Mouse (Mus musculus): Measurements from ENCODE around the gene Tmem19. TPM values are rescaled to one million over a fixed set of nuclear protein-coding genes. Genes with fewer than 3 reads are reported as not detected.

Gene Tmem19
- 10 to 100 TPM; 34.4 to 38.2 TPM for total RNA-seq (2021)
- long read RNA-seq, experiment 1, transcript Tmem19-204 (6 exons, 3,084 nt): major isoform, 13 of 47 reads
- long read RNA-seq, experiment 1, transcript Tmem19-201 (7 exons, 3,012 nt): major isoform, 13 of 47 reads
- long read RNA-seq, experiment 1, partial matches to known transcripts: 2 of 47 reads
- long read RNA-seq, experiment 1, other reads (novel, unspliced or antisense): 18 of 47 reads
- long read RNA-seq, experiment 2, transcript Tmem19-201 (7 exons, 3,012 nt): major isoform, 9 of 24 reads
- long read RNA-seq, experiment 2, transcript Tmem19-204 (6 exons, 3,084 nt): minor isoform, 6 of 24 reads
- long read RNA-seq, experiment 2, partial matches to known transcripts: 1 of 24 reads
- long read RNA-seq, experiment 2, other reads (novel, unspliced or antisense): 8 of 24 reads

DNA sequence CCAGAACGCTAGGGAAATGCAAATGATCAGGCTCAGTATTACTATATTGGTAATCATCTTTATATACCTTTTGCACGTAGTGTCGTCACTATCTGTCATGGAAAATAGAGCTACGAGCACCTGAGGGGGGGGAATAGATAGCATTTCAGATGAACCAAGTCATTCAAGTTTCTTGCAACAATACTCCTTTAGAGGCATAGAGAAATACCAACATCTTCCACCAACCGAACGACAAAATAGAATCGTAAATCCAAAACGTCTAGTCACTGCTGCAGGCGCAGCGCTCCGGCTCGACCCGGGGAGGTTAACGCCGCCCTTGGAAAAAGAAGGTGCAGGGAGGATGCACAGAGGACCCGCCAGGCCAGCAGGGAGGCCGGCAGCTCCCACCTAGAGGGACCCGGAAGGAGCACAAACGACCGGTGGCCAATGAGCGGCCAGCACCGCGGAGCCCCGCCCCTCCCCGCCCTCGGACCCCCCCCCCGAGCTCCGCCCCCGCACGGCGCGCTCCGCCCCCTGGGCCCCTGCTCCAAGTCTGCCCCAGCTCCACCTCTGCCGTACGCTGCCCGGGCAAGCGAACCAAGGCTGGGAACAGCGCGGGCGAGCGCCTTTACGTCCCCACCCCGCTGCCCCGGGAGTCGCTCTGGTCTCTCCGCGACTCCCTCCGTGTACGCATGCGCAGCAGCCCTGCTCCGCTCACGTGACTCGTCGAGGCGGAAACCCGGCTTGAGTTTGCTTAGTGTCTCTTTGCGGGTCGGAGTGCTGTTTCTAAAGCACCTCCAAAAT lies at the start of gene Tmem19:
Gene Tmem19 (minus strand): TSS at position 662 of the 783 bp plus-strand sequence.
- DNase-seq (ENCODE audit: low spot score in 2 of 2): peak; percentile 94 to 95

DNA sequence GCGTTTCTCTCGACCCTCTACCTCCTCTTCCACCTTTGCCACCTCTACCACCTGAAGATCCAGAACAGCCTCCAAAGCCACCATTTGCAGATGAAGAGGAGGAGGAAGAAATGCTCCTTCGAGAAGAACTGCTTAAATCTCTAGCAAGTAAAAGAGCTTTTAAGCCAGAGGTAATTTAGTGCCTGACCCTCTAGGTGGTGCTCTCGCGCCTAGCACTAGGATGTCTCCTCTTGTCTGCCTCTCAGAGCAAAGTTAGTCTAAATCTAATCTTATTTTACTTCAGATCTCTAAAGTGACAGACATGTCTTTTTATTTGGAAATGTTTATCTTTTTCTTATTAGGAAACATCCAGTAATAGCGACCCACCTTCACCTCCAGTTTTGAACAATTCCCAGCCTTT lies 44.1 kb upstream of the Tmem19 start:
- DNase-seq (ENCODE audit: low spot score in 2 of 2): peak; percentile 60 to 66

DNA sequence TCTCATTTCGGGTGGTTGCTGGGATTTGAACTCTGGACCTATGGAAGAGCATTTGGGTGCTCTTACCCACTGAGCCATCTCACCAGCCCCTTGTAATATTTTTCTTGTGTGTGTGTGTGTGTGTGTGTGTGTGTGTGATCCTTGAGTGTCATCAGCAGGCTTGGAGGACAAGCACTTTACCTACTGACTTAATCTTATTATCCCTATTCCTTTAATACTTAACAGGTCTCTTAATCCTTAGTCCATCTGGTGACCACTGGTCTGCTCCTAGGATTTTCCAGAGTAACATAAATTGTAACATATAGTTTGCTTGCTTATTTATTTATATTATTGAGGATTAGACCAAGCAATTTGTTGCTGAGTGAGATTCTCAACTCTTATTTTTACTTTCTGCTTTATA lies 29.6 kb upstream of the Tmem19 start:
- no peak for DNase-seq (ENCODE audit: low spot score in 2 of 2)

DNA sequence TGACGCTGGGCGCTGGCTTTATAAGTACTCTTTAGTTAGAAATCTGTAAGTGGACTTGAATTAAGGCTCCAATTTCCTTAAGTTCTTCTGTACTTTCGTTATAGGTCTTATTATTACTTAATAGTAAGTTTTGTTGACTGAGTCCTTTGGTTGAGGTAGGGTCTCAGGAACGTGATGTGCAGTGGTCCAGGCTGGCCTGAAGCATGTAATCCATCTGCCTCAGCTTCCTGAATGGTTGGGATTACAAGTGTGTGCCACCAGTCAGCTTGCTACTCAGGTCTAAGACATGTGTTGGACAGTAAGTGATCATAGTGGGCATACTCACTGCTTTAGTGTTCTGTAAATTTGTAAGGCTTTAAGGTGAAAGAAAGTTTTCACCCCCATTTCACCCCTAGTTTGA lies 28.8 kb upstream of the Tmem19 start:
- no peak for DNase-seq (ENCODE audit: low spot score in 2 of 2)

DNA sequence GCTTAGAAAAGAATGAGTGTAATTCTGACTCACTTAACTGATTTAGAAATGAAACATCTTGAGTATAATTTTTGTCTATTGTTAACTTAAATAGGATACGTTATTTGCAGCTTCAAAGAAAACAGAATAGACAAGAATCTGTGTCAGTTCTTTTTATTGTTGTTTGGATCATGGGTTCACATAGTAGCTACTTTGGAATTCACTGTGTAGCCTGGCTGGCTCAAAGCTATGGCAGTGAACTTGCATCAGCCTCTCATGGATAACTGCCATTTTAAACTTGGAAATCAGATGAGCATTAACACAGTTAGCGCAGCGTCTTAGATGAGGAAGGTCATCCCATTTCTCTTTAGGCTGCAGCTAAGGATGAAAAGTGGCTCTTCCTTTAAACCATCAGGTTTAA lies 25.6 kb upstream of the Tmem19 start:
- DNase-seq (ENCODE audit: low spot score in 2 of 2): no peak

DNA sequence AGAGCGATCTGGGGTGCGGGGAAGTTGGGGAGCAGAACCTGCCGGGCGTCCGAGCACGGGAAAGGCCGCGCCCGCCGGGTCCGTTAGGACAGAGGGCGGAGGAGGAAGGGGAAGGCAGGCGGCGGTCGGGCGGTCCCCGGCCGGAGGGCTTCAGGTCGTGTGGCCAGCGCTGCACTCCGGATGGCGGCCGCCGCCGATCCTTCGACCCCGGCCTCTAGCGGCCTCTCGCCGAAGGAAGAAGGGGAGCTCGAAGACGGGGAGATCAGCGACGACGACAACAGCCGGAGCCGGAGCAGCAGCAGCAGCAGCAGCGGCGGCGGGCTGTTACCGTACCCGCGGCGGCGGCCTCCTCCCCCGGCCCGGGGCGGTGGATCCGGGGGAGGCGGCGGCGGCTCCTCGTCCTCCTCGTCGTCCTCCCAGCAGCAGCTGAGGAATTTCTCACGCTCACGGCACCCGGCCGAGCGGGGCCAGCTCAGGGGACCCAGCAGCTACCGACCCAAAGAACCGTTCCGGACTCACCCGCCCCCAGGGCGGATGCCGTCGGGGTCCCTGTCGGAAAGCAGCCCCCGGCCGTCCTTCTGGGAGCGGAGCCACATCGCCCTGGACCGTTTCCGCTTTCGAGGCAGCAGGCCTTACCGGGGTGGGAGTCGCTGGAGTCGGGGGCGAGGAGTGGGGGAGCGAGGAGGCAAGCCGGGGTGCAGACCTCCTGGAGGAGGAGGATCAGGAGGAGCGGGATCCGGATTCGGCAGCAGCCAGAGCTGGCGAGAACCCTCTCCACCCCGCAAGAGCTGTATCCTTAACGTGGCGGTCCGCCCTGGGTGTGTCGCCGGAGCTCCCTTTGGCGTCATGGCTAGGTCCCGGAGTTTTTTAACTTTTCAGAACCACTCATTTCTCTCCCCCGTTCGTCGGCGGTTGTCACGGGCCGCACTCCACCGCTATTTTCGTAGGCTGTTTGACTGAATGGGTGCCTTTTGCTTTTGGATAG lies 23.0 kb upstream of the Tmem19 start:
- DNase-seq (ENCODE audit: low spot score in 2 of 2): peak; percentile 32 to 36

DNA sequence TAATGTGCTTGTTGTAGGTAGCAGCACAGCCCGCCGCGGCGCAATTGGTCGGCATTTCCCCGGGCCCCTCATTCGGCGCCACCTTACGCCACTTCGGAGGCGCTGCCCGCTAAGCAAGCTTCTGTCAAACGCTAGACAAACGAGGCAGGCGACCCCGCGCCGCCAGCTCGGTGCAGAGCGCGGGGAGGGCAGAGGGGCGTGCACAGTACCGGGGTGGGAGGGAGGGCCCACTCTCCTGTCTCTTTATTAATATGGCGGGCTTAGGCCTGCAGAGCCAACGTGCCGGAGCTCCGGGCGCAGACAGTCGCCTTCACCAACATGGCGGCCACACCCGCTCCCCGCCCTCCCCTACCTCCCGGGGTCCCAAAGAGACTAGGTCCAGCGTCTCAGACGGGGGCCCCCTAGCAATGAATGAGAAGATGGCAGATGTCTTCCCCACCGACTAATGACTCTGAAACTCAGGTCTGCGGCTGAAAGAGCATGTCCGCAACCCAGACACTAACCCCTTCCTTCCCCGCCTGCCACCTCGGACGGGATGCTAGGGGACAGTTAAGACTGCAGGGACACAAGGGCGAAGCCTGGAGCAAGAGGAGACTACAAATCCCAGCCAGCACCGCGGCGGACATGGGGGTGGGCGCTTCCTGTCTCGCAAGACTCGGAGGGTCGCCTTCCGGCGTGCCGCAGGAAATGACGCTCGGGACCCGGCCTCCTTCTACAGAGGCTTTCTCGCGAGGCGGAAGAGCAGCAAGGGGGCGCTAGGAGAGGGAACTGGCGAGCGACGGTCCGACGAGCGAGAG lies 22.1 kb upstream of the Tmem19 start, which contains the start of the genes Thap2 and Zfc3h1:
Gene Thap2 (minus strand): TSS at position 223 of the 797 bp plus-strand sequence.
Gene Zfc3h1 (plus strand): TSS at position 739 of the 797 bp plus-strand sequence.
- peak; percentile 99 for DNase-seq (ENCODE audit: low spot score in 2 of 2)

DNA sequence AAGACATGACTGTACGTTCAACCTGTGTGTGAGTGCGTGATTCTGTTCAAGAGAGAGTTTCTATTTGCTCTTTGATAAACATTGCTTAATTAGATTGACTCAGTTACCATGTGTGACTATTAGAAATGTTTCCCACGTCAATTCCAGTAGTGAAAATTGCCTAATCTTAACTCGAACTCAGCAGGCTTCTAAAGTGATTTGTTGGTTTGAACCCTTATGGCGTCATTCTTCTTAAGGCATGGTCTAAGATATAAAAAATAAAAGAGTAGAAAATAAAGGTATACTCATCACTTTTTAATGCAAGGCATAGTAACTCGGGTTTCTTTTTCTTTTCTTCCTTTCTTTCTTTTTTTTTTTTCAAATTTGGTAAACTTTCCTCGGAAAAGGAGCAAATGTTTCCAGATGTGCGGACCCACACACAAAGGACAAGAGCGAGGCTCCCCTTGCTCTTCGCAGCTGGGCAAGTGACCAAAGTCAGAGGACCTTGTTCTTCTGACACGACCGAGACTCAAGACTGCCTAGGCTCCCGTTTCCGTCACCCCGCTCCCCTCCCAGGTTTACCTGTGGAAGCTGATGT lies 21.4 kb upstream of the Tmem19 start:
- no peak for DNase-seq (ENCODE audit: low spot score in 2 of 2)

DNA sequence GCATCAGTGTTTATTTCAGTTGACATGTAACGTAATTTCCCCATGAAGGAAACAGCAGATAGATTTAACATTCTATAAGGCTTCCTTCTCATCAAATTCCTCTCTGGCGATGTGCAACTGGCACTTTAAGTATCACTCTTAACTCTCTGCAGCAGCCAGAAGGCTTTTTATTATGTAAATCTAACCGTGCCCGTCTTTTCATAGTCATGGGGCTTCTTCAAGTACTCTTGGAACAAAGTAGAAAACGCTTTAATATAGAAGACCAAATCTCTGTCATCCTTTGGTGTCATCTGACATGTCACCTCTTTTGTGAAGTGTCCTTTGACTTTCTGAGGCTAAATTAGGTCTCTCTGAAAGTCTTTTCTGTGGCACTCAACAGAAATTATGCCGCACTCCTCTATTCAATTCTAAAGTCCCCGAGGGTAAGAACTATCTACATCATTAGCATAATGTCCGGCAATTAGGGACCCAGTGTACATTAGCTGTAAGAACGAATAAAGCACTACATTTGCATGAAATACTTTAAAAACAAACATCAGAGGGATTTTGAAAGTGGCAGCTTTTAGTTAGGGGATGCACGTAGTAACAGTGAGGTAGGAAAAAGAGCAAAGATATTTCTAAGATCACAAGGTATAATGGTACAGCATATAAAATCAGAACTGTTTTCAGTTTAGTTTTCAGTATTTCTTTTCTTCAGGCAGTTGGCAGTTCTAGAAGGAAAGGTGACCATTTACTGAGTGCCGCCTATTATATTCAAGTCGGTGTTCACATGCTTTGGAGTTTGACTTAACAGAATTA lies 20.7 kb upstream of the Tmem19 start:
- no peak for DNase-seq (ENCODE audit: low spot score in 2 of 2)

DNA sequence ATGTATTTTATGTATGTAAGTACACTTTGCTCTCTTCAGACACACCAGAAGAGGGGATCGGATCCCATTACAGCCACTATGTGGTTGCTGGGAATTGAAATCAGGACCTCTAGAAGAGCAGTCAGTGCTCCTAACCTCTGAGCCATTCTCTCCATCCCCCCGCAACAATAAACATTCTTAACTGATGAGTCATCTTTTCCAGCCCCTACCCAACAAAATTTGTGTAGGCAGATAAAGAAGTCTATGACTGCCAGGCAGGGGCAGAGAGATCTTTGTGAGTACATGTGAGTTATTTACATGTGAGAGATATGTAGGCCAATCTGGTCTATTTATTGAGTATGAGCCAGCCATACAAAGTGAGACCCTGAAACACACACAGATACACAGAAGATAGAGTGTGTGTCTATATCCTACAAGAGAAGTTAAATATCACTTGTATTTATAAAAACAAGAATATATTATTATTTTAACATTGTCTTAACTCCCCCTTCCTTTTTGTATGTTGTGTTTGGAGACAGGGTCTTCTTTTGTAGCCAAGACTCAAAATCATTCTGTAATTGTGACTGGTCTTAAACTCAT lies 19.3 kb upstream of the Tmem19 start:
- no peak for DNase-seq (ENCODE audit: low spot score in 2 of 2)

DNA sequence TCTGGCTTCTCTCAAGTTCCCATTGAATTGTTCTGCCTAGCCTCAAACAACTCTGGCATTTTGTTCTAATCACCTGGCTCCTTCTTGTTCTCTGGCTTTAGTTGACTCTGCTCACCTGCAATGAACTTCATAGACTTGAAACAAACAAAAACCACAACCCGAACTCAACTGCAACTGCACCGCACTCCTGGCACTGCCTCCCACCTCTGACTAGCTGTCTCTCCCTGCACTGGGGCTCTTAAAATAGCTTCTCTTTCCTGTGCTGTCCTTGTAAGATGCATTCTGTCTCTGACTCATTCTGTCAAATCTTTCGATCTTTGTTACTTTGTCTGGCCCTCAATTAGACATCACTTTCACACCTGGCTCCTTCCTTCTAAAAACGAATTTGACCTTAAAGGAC lies 850 bp upstream of the Tmem19 start:
- no peak for DNase-seq (ENCODE audit: low spot score in 2 of 2)

DNA sequence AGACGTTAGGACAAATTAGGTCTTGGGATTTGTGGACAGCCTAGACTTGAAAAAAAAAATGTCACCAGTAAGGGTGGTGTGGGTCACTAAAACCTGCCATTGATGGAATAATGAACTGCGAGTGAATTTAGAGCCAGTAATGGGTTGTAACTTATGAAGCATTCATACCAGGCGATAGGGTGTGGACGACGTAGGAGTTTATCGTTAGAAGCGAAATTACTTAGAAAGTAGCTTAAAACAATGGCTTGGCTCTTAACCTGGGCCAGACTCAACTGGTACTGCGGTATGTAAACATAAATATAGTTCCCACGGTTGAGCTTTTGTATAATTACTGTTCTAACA lies 293 bp upstream of the Tmem19 start:
- DNase-seq (ENCODE audit: low spot score in 2 of 2): no peak

DNA sequence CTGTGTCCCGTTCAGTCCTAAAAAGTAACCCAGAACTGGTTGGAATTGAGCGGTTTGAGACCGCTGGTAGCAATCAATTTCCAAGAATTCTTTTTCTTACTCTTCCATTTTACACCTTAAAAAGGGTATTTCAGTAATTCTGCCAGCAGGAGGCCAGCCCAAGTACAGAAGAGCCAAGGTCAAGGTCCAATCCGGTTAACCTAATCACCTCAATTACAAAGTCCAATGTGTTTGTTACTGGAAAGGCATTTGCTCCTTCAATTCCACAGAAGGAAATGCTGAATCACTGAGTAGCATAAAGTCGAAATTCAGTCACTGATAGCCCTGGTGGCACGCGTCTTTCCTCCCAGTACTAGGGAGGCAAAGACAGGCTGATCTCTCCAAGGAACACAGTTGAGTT lies 3.2 kb downstream of the Tmem19 start:
- DNase-seq (ENCODE audit: low spot score in 2 of 2): no peak

DNA sequence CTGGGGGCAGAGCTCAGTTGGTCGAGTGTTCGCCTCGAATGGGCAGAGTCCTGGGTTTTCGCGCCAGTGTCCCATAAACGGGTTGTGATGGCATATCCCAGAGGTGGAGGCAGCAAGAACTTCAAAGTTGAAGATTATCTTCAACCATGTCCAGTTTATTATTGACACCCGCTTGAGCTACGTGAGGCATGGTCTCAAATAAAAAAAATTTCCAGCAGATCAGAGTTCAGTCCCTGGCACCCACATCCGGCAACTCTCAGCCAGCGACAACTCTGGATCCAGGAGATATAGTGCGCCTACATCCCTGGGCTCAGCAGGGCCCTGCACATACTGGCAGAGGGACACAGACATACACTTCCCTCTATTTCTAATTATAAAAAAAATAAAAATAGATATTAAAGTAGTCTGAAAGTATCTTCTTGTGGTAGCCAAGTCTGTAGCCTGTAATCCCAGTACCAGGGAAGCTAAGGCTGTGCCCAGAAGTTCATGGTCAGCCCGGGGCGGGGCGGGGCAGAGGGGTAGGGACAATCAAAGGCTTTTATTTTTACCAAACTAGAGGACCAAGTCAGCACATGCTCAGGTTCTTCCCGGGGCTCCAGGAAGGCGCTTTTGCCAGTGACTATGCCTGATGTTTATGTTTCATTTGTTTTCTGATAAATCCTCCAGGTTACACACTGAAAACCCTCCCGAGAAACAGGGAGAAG lies 3.9 kb downstream of the Tmem19 start:
- DNase-seq (ENCODE audit: low spot score in 2 of 2): no peak

DNA sequence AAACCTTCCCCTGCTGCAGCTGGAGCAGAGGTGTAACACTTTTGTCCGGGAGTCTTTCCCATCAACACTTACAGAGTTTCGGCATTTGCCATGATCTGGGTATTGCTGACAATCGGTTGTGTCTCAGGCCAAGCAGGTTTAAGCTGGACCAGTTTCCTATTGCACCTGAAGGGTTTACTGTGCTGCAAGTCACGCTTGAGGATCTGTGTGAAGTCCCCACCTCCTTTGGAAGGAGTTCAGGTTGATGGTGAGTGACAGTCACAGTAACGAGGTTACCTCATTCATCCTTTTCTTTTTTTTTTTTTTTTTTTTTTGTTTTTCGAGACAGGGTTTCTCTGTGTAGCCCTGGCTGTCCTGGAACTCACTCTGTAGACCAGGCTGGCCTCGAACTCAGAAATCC lies 6.2 kb downstream of the Tmem19 start:
- no peak for DNase-seq (ENCODE audit: low spot score in 2 of 2)

DNA sequence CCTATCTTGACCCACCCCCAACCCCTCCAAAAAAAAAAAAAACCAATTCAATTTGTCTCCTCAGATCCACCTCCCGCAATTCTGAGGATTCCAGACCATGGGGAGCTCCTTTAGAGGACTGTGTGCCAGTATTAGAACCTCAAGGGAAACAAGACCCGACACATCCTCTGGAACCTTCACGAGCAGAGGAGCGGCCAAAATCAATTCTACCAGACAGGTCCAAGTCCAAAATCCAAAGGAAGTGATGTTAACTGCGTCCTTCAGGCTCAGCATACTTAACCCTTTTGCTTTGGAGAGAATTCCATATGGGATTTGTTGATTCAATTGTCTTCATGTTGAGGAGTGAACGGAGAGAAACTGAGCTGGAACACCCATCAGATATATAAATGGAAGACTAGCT lies 7.3 kb downstream of the Tmem19 start:
- no peak for DNase-seq (ENCODE audit: low spot score in 2 of 2)

DNA sequence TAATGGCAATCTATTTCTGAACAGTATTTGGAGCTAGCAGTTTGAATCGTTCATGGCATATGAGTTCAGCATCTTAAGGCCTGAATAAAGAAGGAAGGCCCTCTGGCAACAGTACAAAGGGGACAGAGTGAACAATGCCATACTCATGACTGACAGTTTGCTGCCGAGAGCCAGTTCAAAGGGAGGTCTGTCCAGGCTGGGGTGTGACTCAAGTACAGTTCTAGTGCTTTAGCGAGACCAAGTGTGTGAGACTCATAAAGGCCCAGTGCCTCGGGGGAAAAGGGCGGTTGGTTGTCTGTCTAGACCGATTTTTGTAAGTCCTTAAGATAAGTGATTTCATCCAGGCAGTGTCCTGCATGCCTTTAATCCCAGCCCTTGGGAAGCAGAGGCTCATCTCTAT lies 7.7 kb downstream of the Tmem19 start:
- no peak for DNase-seq (ENCODE audit: low spot score in 2 of 2)

DNA sequence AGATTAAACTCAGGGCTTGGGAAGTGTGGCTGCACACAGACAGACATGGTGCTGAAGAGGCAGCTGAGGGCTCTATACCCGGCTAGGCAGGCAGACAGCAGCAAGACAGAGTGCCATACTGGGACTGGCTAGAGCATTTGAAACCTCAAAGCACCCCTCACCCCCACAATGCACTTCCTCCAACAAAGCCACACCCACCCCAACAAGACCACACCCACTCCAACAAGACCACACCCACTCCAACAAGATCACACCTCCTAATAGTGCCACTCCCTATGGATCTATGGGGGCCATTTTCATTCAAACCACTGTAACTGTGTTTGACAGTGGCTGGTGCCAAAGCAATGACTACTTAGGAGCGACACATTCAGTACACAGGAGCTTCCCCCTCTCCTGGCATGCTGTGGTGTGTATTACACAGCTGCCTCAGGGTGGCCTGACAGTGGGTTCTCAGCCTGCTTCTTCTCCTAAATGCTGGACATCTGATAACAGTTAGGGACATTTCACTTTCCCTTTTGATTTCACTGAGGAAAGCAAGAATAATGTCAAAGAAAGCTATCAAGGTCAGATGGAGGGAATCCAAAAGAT lies 11.4 kb downstream of the Tmem19 start:
- no peak for DNase-seq (ENCODE audit: low spot score in 2 of 2)

Measured in left cerebral cortex, adult 18-20 months (tissue).